Mouse (Mus musculus) ovary, postnatal 14 days (tissue): Measurements from ENCODE around the gene Nup153.

ENCODE experiments used
- DNase-seq: peaks from one replicate; pipeline ENCODE4 v3.0.0; 2022; ENCODE audit warnings: low spot score

The Nup153 gene

GRCm38 (mm10) chr13:46669620-46670271, 58.0 kb downstream of the Nup153 start:
- DNase-seq, result no peak

GRCm38 (mm10) chr13:46669048-46669619, 58.6 kb downstream of the Nup153 start, which contains the start of gene Fam8a1:
Gene Fam8a1, plus strand, starts transcription at chr13:46669522.
- DNase-seq, result peak; percentile 93

GRCm38 (mm10) chr13:46663461-46663964, 64.2 kb downstream of the Nup153 start:
- no peak for DNase-seq

GRCm38 (mm10) chr13:46659211-46659610, 68.5 kb downstream of the Nup153 start:
- DNase-seq, result no peak

GRCm38 (mm10) chr13:46654566-46654965, 73.2 kb downstream of the Nup153 start:
- no peak for DNase-seq

- no peak for DNase-seq
Measured at GRCm38 (mm10) chr13:46653671-46654070, 74.1 kb downstream of the Nup153 start.

GRCm38 (mm10) chr13:46652671-46653070, 75.1 kb downstream of the Nup153 start:
- no peak for DNase-seq

- no peak for DNase-seq
Measured at GRCm38 (mm10) chr13:46651853-46652252, 75.9 kb downstream of the Nup153 start.

- no peak for DNase-seq
Measured at GRCm38 (mm10) chr13:46645476-46645875, 82.3 kb downstream of the Nup153 start.

GRCm38 (mm10) chr13:46644175-46644574, 83.6 kb downstream of the Nup153 start:
- DNase-seq, result no peak

- DNase-seq, result no peak
Measured at GRCm38 (mm10) chr13:46642318-46642717, 85.4 kb downstream of the Nup153 start.

- no peak for DNase-seq
Measured at GRCm38 (mm10) chr13:46640608-46641468, 86.9 kb downstream of the Nup153 start.

- DNase-seq, result no peak
Measured at GRCm38 (mm10) chr13:46634133-46634488, 93.6 kb downstream of the Nup153 start.

GRCm38 (mm10) chr13:46633320-46634132, 94.2 kb downstream of the Nup153 start:
- DNase-seq, result no peak

GRCm38 (mm10) chr13:46632796-46633195, 94.9 kb downstream of the Nup153 start:
- no peak for DNase-seq
